Mouse (Mus musculus): ENCODE data around the gene Zar1l. TPM values are rescaled to one million over a fixed set of nuclear protein-coding genes. Genes with fewer than 3 reads are reported as not detected.

Gene Zar1l
- not detected in 2 replicates for polyA plus RNA-seq (2015; fragmentation: Nextera tagmentation; extraction: Ambion mirVana)

DNA sequence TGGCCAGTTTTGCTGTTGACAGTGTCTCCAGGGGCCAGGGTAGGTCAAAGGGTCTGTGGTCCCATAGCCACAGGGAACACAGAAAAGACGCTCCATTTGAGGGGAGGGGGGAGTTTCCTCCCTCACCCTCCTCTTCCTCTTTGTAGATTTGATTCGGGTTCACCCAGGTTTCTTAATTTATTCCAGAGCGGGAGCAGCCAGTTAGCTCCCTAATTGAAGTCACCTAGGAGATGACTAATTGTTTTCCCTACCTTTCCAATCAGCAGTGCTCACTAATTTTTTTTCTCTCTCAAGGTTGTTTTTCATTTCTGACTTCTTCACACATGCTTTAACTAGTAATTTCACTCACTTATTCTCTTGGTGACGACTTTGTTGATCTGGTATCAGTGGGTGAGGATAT lies at the start of gene Zar1l:
Gene Zar1l, minus strand, starts transcription at position 101 of the 400 bp plus-strand sequence.
- Histone ChIP-seq H3K27ac (no peak within 1 kb of the TSS), H3K9ac (no peak within 1 kb of the TSS), H3K4me2 (no peak within 1 kb of the TSS), H3K4me1 (peaks cover 6% of the 10 kb centered on the region), H3K36me3 (replicated peaks) (no peaks in the 10 kb centered on the region), H3K4me3 (no peak within 1 kb of the TSS), H3K9me3 (no peaks in the 10 kb centered on the region), H3K27me3 (replicated peaks) (no peaks in the 10 kb centered on the region)
- WGBS, result 68% methylated on average over 4 of the region's 4 CpGs
- no peak for ATAC-seq (replicated peaks)

DNA sequence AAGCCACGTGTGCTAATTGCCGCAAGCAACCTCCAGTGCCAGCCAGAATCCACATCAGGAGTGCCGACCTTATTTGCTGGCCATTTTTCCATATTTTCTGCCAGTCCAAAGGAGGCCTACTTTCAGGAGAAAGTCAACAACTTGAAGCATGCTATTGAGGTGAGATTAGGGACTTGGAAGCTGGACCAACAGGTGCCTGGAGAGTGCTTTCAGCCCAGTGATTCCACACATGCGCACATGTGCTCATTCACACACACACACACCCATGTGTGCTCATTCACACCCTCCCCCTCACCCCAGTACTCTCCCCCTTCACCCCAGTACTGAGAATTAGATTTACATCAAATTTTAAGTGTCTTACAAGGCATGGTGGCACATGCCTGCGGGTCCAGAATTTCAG lies 49.0 kb upstream of the Zar1l start:
- H3K36me3 ChIP-seq (replicated peaks), result 0 out of 2 replicates have a peak, but pooled peaks cover 6% of the 10 kb centered on the region
- no peaks in the 10 kb centered on the region for H3K9me3 ChIP-seq
- no peaks in the 10 kb centered on the region for H3K4me1 ChIP-seq
- no peak overlapping the region for H3K27ac ChIP-seq
- H3K4me3 ChIP-seq, result no peak overlapping the region
- H3K4me2 ChIP-seq, result no peak overlapping the region
- no peak overlapping the region for H3K9ac ChIP-seq
- no peaks in the 10 kb centered on the region for H3K27me3 ChIP-seq (replicated peaks)
- whole genome bisulfite sequencing, result 91% methylated on average over 5 of the region's 5 CpGs
- ATAC-seq (replicated peaks), result no peak

DNA sequence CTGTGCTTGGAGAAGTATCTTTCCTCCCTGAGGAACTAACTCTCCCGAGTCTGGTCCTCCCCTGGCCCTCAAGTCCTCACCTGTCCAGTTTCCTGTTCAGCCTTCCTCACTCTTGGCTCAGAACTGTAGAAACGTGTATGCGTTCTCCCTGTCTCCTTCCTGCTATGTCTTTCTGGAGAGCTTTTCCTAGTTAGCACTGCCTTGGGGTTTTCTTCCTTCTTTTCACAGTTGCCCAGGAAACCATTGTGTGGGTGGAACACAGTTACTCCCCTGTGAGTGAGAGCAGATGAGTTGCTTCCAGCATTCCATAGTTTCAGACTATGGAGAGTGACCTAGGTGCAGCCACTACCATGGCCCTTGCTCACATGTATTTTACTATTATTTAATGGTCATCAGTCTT lies 48.3 kb upstream of the Zar1l start:
- H3K4me3 ChIP-seq, result no peak overlapping the region
- no peak for ATAC-seq (replicated peaks)
- peaks cover 6% of the 10 kb centered on the region; the same call in 1 of the 2 replicates for H3K36me3 ChIP-seq (replicated peaks)
- H3K27ac ChIP-seq, result no peak overlapping the region
- H3K9me3 ChIP-seq, result no peaks in the 10 kb centered on the region
- 54% methylated on average over 3 of the region's 3 CpGs for WGBS
- H3K4me2 ChIP-seq, result no peak overlapping the region
- no peaks in the 10 kb centered on the region for H3K4me1 ChIP-seq
- H3K27me3 ChIP-seq (replicated peaks), result no peaks in the 10 kb centered on the region
- no peak overlapping the region for H3K9ac ChIP-seq

- no peak for ATAC-seq (replicated peaks)
- H3K4me2 ChIP-seq, result no peak overlapping the region
- no peak overlapping the region for H3K9ac ChIP-seq
- 94% methylated on average over 6 of the region's 6 CpGs for WGBS
- H3K36me3 ChIP-seq (replicated peaks), result peaks cover 6% of the 10 kb centered on the region; the same call in 1 of the 2 replicates
- no peaks in the 10 kb centered on the region for H3K4me1 ChIP-seq
- H3K4me3 ChIP-seq, result no peak overlapping the region
- H3K27me3 ChIP-seq (replicated peaks), result no peaks in the 10 kb centered on the region
- no peak overlapping the region for H3K27ac ChIP-seq
- no peaks in the 10 kb centered on the region for H3K9me3 ChIP-seq
These were observed 46.5 kb upstream of the Zar1l start for GRCm38 (mm10) chr5:150564426-150564825.

DNA sequence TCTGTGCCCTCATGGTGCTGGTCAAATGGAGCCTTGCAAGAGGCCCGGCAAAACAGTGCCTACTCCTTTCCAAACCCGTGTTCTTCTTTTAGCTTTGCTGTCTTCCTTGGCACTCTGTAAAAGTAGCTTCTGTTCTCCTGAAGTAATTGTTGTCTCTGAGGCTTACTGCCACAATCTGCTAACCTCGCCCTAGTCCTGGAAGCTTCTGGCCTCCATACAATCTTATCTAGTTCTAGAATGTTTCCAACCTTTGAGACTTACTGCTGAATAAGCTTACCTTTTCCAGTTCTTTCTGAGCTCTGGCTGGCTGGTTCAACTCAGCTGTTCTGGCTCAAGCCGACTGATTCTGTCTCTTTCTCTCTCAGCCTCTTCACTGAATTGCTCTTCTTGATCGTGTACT lies 43.8 kb upstream of the Zar1l start:
- ATAC-seq (replicated peaks), result no peak
- no peak overlapping the region for H3K4me2 ChIP-seq
- no peaks in the 10 kb centered on the region; the same call in 1 of the 2 replicates for H3K36me3 ChIP-seq (replicated peaks)
- H3K9ac ChIP-seq, result no peak overlapping the region
- H3K9me3 ChIP-seq, result no peaks in the 10 kb centered on the region
- no peak overlapping the region for H3K4me3 ChIP-seq
- no peak overlapping the region for H3K27ac ChIP-seq
- no peaks in the 10 kb centered on the region for H3K27me3 ChIP-seq (replicated peaks)
- H3K4me1 ChIP-seq, result no peaks in the 10 kb centered on the region
- WGBS, result 98% methylated on average over 5 of the region's 5 CpGs

- no peak overlapping the region for H3K27ac ChIP-seq
- H3K9me3 ChIP-seq, result no peaks in the 10 kb centered on the region
- no peak overlapping the region for H3K9ac ChIP-seq
- no peaks in the 10 kb centered on the region; the same call in 1 of the 2 replicates for H3K36me3 ChIP-seq (replicated peaks)
- H3K4me2 ChIP-seq, result no peak overlapping the region
- no peak overlapping the region for H3K4me3 ChIP-seq
- ATAC-seq (replicated peaks), result no peak
- no peaks in the 10 kb centered on the region for H3K4me1 ChIP-seq
- H3K27me3 ChIP-seq (replicated peaks), result no peaks in the 10 kb centered on the region
These were observed 43.4 kb upstream of the Zar1l start for GRCm38 (mm10) chr5:150561376-150561775.

GRCm38 (mm10) chr5:150560851-150561250 lies 42.9 kb upstream of the Zar1l start:
- no peaks in the 10 kb centered on the region for H3K4me1 ChIP-seq
- H3K4me3 ChIP-seq, result no peak overlapping the region
- H3K4me2 ChIP-seq, result no peak overlapping the region
- no peaks in the 10 kb centered on the region for H3K9me3 ChIP-seq
- no peaks in the 10 kb centered on the region; the same call in 1 of the 2 replicates for H3K36me3 ChIP-seq (replicated peaks)
- no peak for ATAC-seq (replicated peaks)
- no peak overlapping the region for H3K9ac ChIP-seq
- 98% methylated on average over 5 of the region's 5 CpGs for WGBS
- no peak overlapping the region for H3K27ac ChIP-seq
- no peaks in the 10 kb centered on the region for H3K27me3 ChIP-seq (replicated peaks)

DNA sequence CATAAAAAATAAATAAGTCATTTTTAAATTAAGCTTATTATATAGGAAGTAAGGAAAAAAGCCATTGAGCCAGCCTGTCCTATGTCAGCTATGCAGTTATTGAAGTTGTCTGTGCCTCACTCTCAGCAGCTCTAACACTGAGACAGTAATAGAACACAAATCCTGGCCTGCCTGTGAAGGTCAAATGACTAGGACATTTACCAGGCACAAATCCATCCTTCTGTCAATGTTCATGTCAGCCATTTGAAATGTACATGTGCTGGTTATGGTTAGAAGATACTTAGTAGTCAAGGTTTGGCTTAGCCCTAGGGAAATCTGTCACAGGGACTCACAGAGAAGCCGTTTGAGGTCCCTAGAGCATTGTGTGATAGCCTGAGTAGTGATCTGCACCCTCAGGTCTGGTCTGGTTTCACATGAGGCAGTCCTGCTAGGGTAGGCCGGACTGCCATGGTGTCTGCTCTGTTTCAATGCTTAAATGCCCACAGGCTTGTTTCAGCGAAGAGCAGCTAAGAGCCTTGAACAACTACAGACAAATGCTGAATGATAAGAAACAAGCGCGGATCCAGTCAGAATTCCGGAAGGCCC lies 41.6 kb upstream of the Zar1l start:
- Histone ChIP-seq H3K27me3 (replicated peaks) (no peaks in the 10 kb centered on the region), H3K4me2 (no peak overlapping the region), H3K27ac (no peak overlapping the region), H3K36me3 (replicated peaks) (no peaks in the 10 kb centered on the region; the same call in 1 of the 2 replicates), H3K9me3 (no peaks in the 10 kb centered on the region), H3K4me1 (no peaks in the 10 kb centered on the region), H3K9ac (no peak overlapping the region), H3K4me3 (no peak overlapping the region)
- WGBS, result 92% methylated on average over 6 of the region's 6 CpGs
- ATAC-seq (replicated peaks), result no peak

- no peaks in the 10 kb centered on the region for H3K4me1 ChIP-seq
- H3K27me3 ChIP-seq (replicated peaks), result no peaks in the 10 kb centered on the region
- ATAC-seq (replicated peaks), result no peak
- WGBS, result 78% methylated on average over 3 of the region's 3 CpGs
- no peak overlapping the region for H3K27ac ChIP-seq
- no peak overlapping the region for H3K4me2 ChIP-seq
- no peaks in the 10 kb centered on the region for H3K9me3 ChIP-seq
- H3K36me3 ChIP-seq (replicated peaks), result no peaks in the 10 kb centered on the region
- no peak overlapping the region for H3K9ac ChIP-seq
- H3K4me3 ChIP-seq, result no peak overlapping the region
These were observed 33.7 kb upstream of the Zar1l start for GRCm38 (mm10) chr5:150551637-150552036.

- Histone ChIP-seq H3K4me1 (no peaks in the 10 kb centered on the region), H3K36me3 (replicated peaks) (peaks cover 17% of the 10 kb centered on the region; the same call in 1 of the 2 replicates), H3K9ac (no peak overlapping the region), H3K27ac (no peak overlapping the region), H3K9me3 (no peaks in the 10 kb centered on the region), H3K4me3 (no peak overlapping the region), H3K4me2 (no peak overlapping the region), H3K27me3 (replicated peaks) (no peaks in the 10 kb centered on the region)
- ATAC-seq (replicated peaks), result no peak
- WGBS, result 93% methylated on average over 2 of the region's 2 CpGs
These were observed 25.2 kb upstream of the Zar1l start for GRCm38 (mm10) chr5:150543184-150543583.

GRCm38 (mm10) chr5:150541302-150541701 lies 23.3 kb upstream of the Zar1l start:
- Histone ChIP-seq H3K4me2 (no peak overlapping the region), H3K9me3 (no peaks in the 10 kb centered on the region), H3K27me3 (replicated peaks) (no peaks in the 10 kb centered on the region), H3K9ac (no peak overlapping the region), H3K36me3 (replicated peaks) (peaks cover 17% of the 10 kb centered on the region; the same call in 1 of the 2 replicates), H3K4me3 (no peak overlapping the region), H3K27ac (no peak overlapping the region), H3K4me1 (no peaks in the 10 kb centered on the region)
- no peak for ATAC-seq (replicated peaks)
- WGBS, result 94% methylated on average over 1 of the region's 1 CpGs

DNA sequence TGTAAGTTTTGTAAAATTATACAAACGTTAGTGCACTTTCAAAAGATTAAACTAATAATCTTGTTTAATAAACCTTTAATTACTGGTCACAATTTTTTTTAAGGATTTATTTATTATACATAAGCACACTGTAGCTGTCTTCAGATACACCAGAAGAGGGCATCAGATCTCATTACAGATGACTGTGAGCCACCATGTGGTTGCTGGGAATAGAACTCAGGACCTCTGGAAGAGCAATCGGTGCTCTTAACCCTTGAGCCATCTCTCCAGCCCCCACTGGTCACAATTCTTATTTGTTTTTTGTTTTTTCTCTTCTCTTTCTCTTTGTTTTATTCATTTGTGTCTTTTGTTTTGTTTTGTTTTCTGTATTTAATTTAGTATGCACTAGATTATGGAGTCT lies 7.3 kb upstream of the Zar1l start:
- Histone ChIP-seq H3K27ac (no peak overlapping the region), H3K9me3 (no peaks in the 10 kb centered on the region), H3K27me3 (replicated peaks) (no peaks in the 10 kb centered on the region), H3K4me3 (no peak overlapping the region), H3K36me3 (replicated peaks) (no peaks in the 10 kb centered on the region), H3K4me2 (no peak overlapping the region), H3K9ac (no peak overlapping the region), H3K4me1 (peaks cover 11% of the 10 kb centered on the region)
- ATAC-seq (replicated peaks), result no peak
- 79% methylated on average over 2 of the region's 2 CpGs for WGBS

- WGBS, result 7% methylated on average over 11 of the region's 11 CpGs
These were observed 4.9 kb upstream of the Zar1l start for GRCm38 (mm10) chr5:150522867-150523234.

More at GRCm38 (mm10) chr5:150522867-150523234, 4.9 kb upstream of the Zar1l start:
- no peaks in the 10 kb centered on the region for H3K27me3 ChIP-seq (replicated peaks)
- peak overlapping the region; percentile 92 for H3K4me3 ChIP-seq
- ATAC-seq (replicated peaks), result no peak; the same call in 1 of the 2 replicates
- H3K36me3 ChIP-seq (replicated peaks), result no peaks in the 10 kb centered on the region
- H3K9me3 ChIP-seq, result no peaks in the 10 kb centered on the region
- peaks cover 11% of the 10 kb centered on the region for H3K4me1 ChIP-seq
- peak overlapping the region; percentile 96 for H3K9ac ChIP-seq
- peak overlapping the region; percentile 76 for H3K27ac ChIP-seq
- H3K4me2 ChIP-seq, result peak overlapping the region; percentile 66

Measured in midbrain, embryonic 15.5 days (tissue).